Mouse (Mus musculus) lung, adult 2 months (tissue): ENCODE measurements at regions not wholly inside any gene's neighbourhood (a gene's known extent, or its start where the extent isn't known, plus 50 kb on each side); places are given as distances from the start of the nearest gene placed in this dataset.

ENCODE experiments used
- CTCF ChIP-seq: fragments of 200-500 bp; IDR thresholded peaks from 2 replicates; pipeline ENCODE4 v1.5.1; 2011; ENCODE audit warnings: mild to moderate bottlenecking, low read length, control low read depth; ENCODE audit not compliant: insufficient read depth
- POLR2A ChIP-seq: fragments of 200-500 bp; IDR thresholded peaks from 2 replicates; pipeline ENCODE4 v1.6.1; 2011; ENCODE audit warnings: low read depth, mild to moderate bottlenecking, control low read depth, low read length, borderline replicate concordance; ENCODE audit errors: extremely low read depth

DNA sequence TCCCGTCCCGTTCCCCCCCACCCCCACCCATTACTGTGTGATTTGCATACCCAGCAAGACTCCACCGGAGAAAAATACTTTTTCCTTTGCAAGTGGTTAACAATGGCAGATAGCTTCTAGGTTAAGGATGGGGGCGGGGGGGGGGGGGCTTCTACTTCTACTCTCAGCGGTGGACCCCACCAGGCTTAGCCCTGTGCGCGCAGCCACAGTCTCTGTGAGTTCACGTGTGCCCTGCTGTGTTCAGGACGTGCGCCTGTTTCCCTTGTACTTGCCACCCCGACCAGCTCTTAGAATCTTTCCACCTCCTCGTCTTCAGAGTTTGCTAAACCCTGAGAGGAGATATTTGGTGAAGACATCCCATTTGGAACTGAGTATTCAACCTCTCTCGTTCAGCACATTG is 86.9 kb downstream of the Inhbb start:
- TF ChIP-seq CTCF: no peak
- no peak for TF ChIP-seq POLR2A
